Mouse (Mus musculus) stomach, postnatal 0 days (tissue): Measurements from ENCODE around the gene Plk5. TPM values are rescaled to one million over a fixed set of nuclear protein-coding genes. Genes with fewer than 3 reads are reported as not detected.

ENCODE experiments used
- ATAC-seq: fragments of 200-750 bp; cut with Nextera tagmentation; 2 replicates; pipeline ENCODE4 v1.8.0; 2017; ENCODE audit not compliant: low FRiP score, low TSS enrichment
- DNase-seq: peaks from one replicate; pipeline ENCODE4 v3.0.0-alpha.2; 2016; ENCODE audit warnings: low spot score
- H3K27ac ChIP-seq: fragments of 300-500 bp; sonication (generic); replicated peaks from 2 replicates; pipeline ENCODE4 v1.5.1; 2014; ENCODE audit warnings: mild to moderate bottlenecking, control low read depth
- H3K27me3 ChIP-seq: fragments of 300-500 bp; sonication (generic); 2 replicates; pipeline ENCODE4 v1.6.1; 2014; ENCODE audit warnings: low read length; ENCODE audit not compliant: control insufficient read depth, insufficient read depth
- H3K36me3 ChIP-seq: fragments of 300-500 bp; sonication (generic); 2 replicates; pipeline ENCODE4 v1.6.1; 2014; ENCODE audit warnings: low read length, mixed read lengths; ENCODE audit not compliant: control insufficient read depth, insufficient read depth
- H3K4me1 ChIP-seq: fragments of 300-500 bp; sonication (generic); replicated peaks from 2 replicates; pipeline ENCODE4 v1.6.1; 2014; ENCODE audit warnings: antibody characterized with exemption; ENCODE audit not compliant: control insufficient read depth, insufficient read depth
- H3K4me2 ChIP-seq: fragments of 300-500 bp; sonication (generic); replicated peaks from 2 replicates; pipeline ENCODE4 v1.6.1; 2014; ENCODE audit warnings: low read depth, mild to moderate bottlenecking, control low read depth, moderate library complexity
- H3K4me3 ChIP-seq: fragments of 300-500 bp; sonication (generic); 2 replicates; pipeline ENCODE4 v1.5.1; 2014; ENCODE audit warnings: low read depth, low read length, control low read depth
- H3K9ac ChIP-seq: fragments of 300-500 bp; sonication (generic); 2 replicates; pipeline ENCODE4 v1.6.1; 2014; ENCODE audit warnings: mild to moderate bottlenecking, low read length, control low read depth, mixed read lengths
- H3K9me3 ChIP-seq: fragments of 300-500 bp; sonication (generic); 2 replicates; pipeline ENCODE4 v1.6.1; 2016; ENCODE audit warnings: low read length; ENCODE audit not compliant: control insufficient read depth
- CTCF ChIP-seq: IDR thresholded peaks from 2 replicates; pipeline ENCODE4 v1.5.1; 2016; ENCODE audit warnings: antibody characterized with exemption, low read depth, mild to moderate bottlenecking, moderate library complexity
- EP300 ChIP-seq: optimal IDR thresholded peaks from 2 replicates; pipeline ENCODE3; 2016; ENCODE audit warnings: antibody characterized with exemption
- WGBS: fragments of 180-500 bp; shearing (Covaris S2); extraction: QIAGEN DNeasy Blood & Tissue Kit; methylation state at CpG from one replicate; pipeline ENCODE4 v1.1.7; 2014; 5-methylcytosine and 5-hydroxymethylcytosine counted together
- polyA plus RNA-seq: library from polyadenylated mRNA; unstranded; fragments of >200 nt; fragmentation: Nextera tagmentation; extraction: Ambion mirVana; gene quantifications from 2 replicates; pipeline ENCODE4 v1.2.1, GENCODE M21; 2015

Plk5 gene
- polyA plus RNA-seq, 1 experiment from 2014 or later = 0.07 TPM

DNA sequence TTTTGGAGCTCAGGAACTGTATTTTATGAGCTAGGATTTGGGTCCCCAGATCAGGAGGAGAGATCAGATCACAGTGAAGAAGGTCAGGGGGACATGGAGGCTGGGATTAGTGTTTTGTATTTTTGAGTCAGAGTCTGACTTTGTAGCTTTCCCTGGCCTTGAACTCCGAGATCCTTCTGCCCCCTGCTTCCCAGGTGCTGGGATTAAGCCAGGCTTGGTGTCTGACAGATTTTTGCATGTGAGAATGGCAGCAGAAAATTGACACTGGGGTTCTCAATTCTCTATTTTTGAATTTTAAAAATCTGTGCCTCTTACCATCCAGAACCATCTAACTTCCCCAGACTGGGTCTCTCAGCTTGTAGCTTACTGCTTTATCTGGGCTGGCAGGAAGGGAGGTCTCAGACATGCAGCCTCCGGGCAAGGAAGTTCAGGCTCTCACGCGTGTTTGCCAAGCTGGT is 44.5 kb downstream of the Plk5 start:
- Histone ChIP-seq H3K27ac (peak overlapping the region; percentile 90; the same call in 1 of the 2 replicates), H3K36me3 (peaks cover 9% of the 10 kb centered on the region), H3K4me1 (peaks cover 3% of the 10 kb centered on the region), H3K4me2 (no peak overlapping the region; the same call in 1 of the 2 replicates), H3K4me3 (no peak overlapping the region), H3K9me3 (no peaks in the 10 kb centered on the region), H3K9ac (peak overlapping the region; percentile 67), H3K27me3 (no peaks in the 10 kb centered on the region)
- TF ChIP-seq CTCF = no peak
- TF ChIP-seq EP300 = no peak
- WGBS = 52% methylated on average over 4 of the region's 4 CpGs
- ATAC-seq (no peak), DNase-seq (no peak)

GRCm38 (mm10) chr10:80403044-80403692 is 46.9 kb downstream of the Plk5 start:
- H3K4me1 ChIP-seq = peaks cover 3% of the 10 kb centered on the region; the same call in 1 of the 2 replicates
- H3K9ac ChIP-seq = no peak overlapping the region
- no peak overlapping the region for H3K27ac ChIP-seq
- DNase-seq (no peak), ATAC-seq (no peak)
- no peak overlapping the region for H3K4me3 ChIP-seq
- no peak overlapping the region for H3K4me2 ChIP-seq
- H3K27me3 ChIP-seq = no peaks in the 10 kb centered on the region
- no peaks in the 10 kb centered on the region for H3K9me3 ChIP-seq
- peak; percentile 66 for TF ChIP-seq CTCF
- no peak for TF ChIP-seq EP300
- peaks cover 11% of the 10 kb centered on the region for H3K36me3 ChIP-seq
- WGBS = 74% methylated on average over 4 of the region's 4 CpGs

DNA sequence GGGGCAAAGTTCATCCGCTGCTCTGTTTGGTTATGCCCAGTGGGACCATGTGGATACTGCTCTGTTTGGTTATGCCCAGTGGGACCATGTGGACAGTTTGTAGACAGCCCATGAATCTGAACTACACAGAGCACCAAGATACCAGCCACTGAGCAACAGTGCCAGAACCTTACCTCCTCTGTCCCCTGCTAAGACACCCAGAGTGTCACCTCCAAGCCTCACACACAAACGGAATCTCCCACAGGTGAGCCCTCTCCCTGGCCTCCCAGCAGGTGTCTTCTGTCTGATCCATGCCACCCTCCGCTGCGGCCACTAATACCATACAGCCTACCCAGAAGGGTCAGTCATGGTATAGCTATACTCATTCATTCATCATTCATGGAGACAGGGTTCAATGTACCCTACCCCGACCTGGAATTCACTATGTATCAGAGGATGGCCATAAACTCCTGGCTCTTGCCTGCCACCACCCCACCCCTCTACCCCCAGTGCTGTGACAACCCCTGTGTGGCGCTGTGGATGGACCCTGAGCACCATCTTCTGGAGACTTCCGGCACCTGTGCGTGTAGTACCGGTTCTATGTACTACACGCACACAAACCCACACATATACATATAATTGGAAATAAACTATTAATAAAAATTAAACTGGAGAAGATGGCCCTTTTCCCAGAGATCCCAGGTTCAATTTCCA is 49.4 kb downstream of the Plk5 start:
- 48% methylated on average over 10 of the region's 10 CpGs for WGBS
- Histone ChIP-seq H3K36me3 (peaks cover 20% of the 10 kb centered on the region), H3K9me3 (no peaks in the 10 kb centered on the region), H3K4me2 (peak overlapping the region; percentile 85), H3K27ac (no peak overlapping the region), H3K4me3 (peak overlapping the region; percentile 82), H3K9ac (peak overlapping the region; percentile 91), H3K4me1 (no peaks in the 10 kb centered on the region), H3K27me3 (no peaks in the 10 kb centered on the region)
- DNase-seq (no peak), ATAC-seq (0 out of 2 replicates have a peak, but pooled peaks have one; percentile 3)
- TF ChIP-seq CTCF (peak; percentile 55), EP300 (no peak)

DNA sequence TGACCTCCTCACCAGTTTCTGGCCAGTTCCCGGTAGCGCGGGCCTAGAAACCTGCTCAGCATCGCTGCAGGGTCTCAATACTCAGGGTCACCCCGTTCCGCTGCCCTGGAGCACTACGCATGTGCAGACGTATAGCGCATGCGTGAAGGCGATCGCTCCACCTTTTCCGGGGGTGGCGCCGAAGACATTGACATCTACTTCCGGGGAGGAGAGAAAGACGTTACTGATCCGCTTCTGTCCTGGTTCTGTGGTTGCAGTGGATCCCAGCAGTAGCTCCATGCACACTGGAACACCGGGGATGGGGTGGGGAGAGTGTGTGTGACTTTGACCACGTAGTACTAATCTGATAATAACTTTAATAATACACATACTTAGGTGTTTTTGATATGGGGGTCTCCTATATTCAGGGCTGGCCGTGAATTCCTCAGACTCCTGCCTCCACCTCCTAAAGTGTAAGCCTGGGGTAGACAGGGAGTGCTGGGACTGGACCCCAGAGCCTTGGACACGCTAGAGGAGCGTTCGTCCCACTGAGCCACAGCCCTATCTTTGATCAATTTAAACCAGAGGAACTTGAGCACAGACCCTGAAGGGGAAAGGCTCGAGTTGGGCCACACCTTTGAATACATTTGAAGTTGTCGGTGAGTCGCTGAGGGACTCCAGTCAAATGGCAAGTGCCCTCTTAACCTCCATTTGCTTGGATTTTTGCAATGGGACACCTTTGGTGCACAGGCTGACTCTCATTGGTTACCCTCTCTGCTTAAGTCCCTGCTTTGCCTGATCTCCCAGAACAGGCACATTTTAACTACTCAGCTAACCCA is 50.6 kb downstream of the Plk5 start, which contains the start of gene Uqcr11:
TSS of gene Uqcr11 (minus strand) at position 147 of the 818 bp plus-strand sequence.
- TF ChIP-seq EP300 (no peak), CTCF (no peak)
- ATAC-seq = peak; percentile 73

DNA sequence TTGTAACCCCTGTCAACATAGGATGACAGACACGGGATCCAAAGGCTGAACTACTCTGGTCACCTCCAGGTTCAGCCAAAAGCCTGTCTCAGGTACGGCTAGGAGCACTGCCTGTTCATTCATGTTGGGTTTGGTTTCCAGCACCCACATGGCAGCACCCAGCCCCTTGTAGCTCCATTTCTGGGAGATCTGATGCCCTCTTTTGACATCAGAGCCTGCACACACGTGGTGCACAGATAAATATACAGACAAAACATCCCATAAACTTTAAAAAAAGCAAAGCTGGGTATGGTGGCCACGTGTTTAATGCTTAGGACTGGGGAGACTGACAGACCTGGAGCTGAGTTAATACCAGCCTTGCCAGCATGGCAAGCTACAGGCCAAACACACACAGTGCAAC is 51.7 kb downstream of the Plk5 start:
- ATAC-seq (no peak), DNase-seq (no peak)
- Histone ChIP-seq H3K9me3 (no peaks in the 10 kb centered on the region), H3K36me3 (peaks cover 32% of the 10 kb centered on the region), H3K27ac (0 out of 2 replicates have a peak overlapping the region, but pooled peaks have one; percentile 8), H3K4me3 (no peak overlapping the region), H3K4me2 (no peak overlapping the region), H3K4me1 (no peaks in the 10 kb centered on the region), H3K9ac (no peak overlapping the region), H3K27me3 (no peaks in the 10 kb centered on the region)
- 31% methylated on average over 4 of the region's 4 CpGs for WGBS
- TF ChIP-seq CTCF = no peak
- TF ChIP-seq EP300 = no peak

More for the DNA sequence above, 50.6 kb downstream of the Plk5 start, which contains the start of gene Uqcr11:
- H3K9me3 ChIP-seq = no peaks in the 10 kb centered on the region
- peak within 1 kb of the TSS; percentile 82 for H3K4me3 ChIP-seq
- H3K27me3 ChIP-seq = no peaks in the 10 kb centered on the region
- H3K9ac ChIP-seq = peak within 1 kb of the TSS; percentile 91
- peak; percentile 91 for DNase-seq
- under 1% methylated on average over 27 of the region's 27 CpGs for WGBS
- peaks cover 27% of the 10 kb centered on the region for H3K36me3 ChIP-seq
- H3K4me1 ChIP-seq = no peaks in the 10 kb centered on the region
- peak within 1 kb of the TSS; percentile 85 for H3K4me2 ChIP-seq
- peak within 1 kb of the TSS; percentile 81 for H3K27ac ChIP-seq
